Mouse (Mus musculus): ENCODE measurements around the gene Mgam.
"Not testable (repeated sequence)": the region's sequence is repeated elsewhere in the genome, so short reads cannot be mapped to it uniquely, and the experiment has no call there.

Gene Mgam

GRCm38 (mm10) chr6:40628406-40629000 is at the start of gene Mgam:
Gene Mgam, plus strand, starts transcription at chr6:40628831.
- no peak for DNase-seq (ENCODE audit: low read depth, low spot score)

- no peak for DNase-seq (ENCODE audit: low read depth, low spot score)
Measured at GRCm38 (mm10) chr6:40584336-40584735, 44.3 kb upstream of the Mgam start.

GRCm38 (mm10) chr6:40585645-40586044 is 43.0 kb upstream of the Mgam start, which contains the start of gene Clec5a:
Gene Clec5a, minus strand, starts transcription at chr6:40585821.
- no peak for DNase-seq (ENCODE audit: low read depth, low spot score)

GRCm38 (mm10) chr6:40588346-40588745 is 40.3 kb upstream of the Mgam start:
- no peak for DNase-seq (ENCODE audit: low read depth, low spot score)

GRCm38 (mm10) chr6:40594804-40595550 is 33.7 kb upstream of the Mgam start:
- DNase-seq (ENCODE audit: low read depth, low spot score), result no peak

- not testable (repeated sequence) for DNase-seq (ENCODE audit: low read depth, low spot score)
Measured at GRCm38 (mm10) chr6:40598546-40598945, 30.1 kb upstream of the Mgam start.

- DNase-seq (ENCODE audit: low read depth, low spot score), result no peak
Measured at GRCm38 (mm10) chr6:40607431-40607830, 21.2 kb upstream of the Mgam start.

- DNase-seq (ENCODE audit: low read depth, low spot score), result no peak
Measured at GRCm38 (mm10) chr6:40610244-40610643, 18.4 kb upstream of the Mgam start.

GRCm38 (mm10) chr6:40613260-40613852 is 15.3 kb upstream of the Mgam start, which contains the start of gene Tas2r138:
Gene Tas2r138, minus strand, starts transcription at chr6:40613310.
- no peak for DNase-seq (ENCODE audit: low read depth, low spot score)

- DNase-seq (ENCODE audit: low read depth, low spot score), result peak; percentile 13
Measured at GRCm38 (mm10) chr6:40617965-40618364, 10.7 kb upstream of the Mgam start.

- DNase-seq (ENCODE audit: low read depth, low spot score), result no peak
Measured at GRCm38 (mm10) chr6:40626111-40626510, 2.5 kb upstream of the Mgam start.

GRCm38 (mm10) chr6:40634640-40635071 is 6.0 kb downstream of the Mgam start:
- DNase-seq (ENCODE audit: low read depth, low spot score), result no peak

GRCm38 (mm10) chr6:40635559-40635958 is 6.9 kb downstream of the Mgam start:
- DNase-seq (ENCODE audit: low read depth, low spot score), result no peak

- DNase-seq (ENCODE audit: low read depth, low spot score), result no peak
Measured at GRCm38 (mm10) chr6:40637755-40638154, 9.1 kb downstream of the Mgam start.

GRCm38 (mm10) chr6:40640710-40641538 is 12.3 kb downstream of the Mgam start:
- no peak for DNase-seq (ENCODE audit: low read depth, low spot score)

GRCm38 (mm10) chr6:40645701-40646100 is 17.1 kb downstream of the Mgam start:
- no peak for DNase-seq (ENCODE audit: low read depth, low spot score)

GRCm38 (mm10) chr6:40650953-40651352 is 22.3 kb downstream of the Mgam start:
- no peak for DNase-seq (ENCODE audit: low read depth, low spot score)

GRCm38 (mm10) chr6:40660930-40661329 is 32.3 kb downstream of the Mgam start:
- no peak for DNase-seq (ENCODE audit: low read depth, low spot score)

GRCm38 (mm10) chr6:40689180-40689579 is 60.5 kb downstream of the Mgam start:
- DNase-seq (ENCODE audit: low read depth, low spot score), result peak; percentile 52

- not testable (repeated sequence) for DNase-seq (ENCODE audit: low read depth, low spot score)
Measured at GRCm38 (mm10) chr6:40692007-40692406, 63.4 kb downstream of the Mgam start.

GRCm38 (mm10) chr6:40713494-40713893 is 84.9 kb downstream of the Mgam start:
- DNase-seq (ENCODE audit: low read depth, low spot score), result not testable (repeated sequence)

- no peak for DNase-seq (ENCODE audit: low read depth, low spot score)
Measured at GRCm38 (mm10) chr6:40715705-40716104, 87.1 kb downstream of the Mgam start.

All from skeletal muscle tissue, adult 2 months (tissue).